Mouse (Mus musculus): ENCODE results near the gene Nav1. TPM values are rescaled to one million over a fixed set of nuclear protein-coding genes. Genes with fewer than 3 reads are reported as not detected.

Nav1 gene
- polyA plus RNA-seq, 2 experiments from 2014 or later = 0.22 to 0.61 TPM

DNA sequence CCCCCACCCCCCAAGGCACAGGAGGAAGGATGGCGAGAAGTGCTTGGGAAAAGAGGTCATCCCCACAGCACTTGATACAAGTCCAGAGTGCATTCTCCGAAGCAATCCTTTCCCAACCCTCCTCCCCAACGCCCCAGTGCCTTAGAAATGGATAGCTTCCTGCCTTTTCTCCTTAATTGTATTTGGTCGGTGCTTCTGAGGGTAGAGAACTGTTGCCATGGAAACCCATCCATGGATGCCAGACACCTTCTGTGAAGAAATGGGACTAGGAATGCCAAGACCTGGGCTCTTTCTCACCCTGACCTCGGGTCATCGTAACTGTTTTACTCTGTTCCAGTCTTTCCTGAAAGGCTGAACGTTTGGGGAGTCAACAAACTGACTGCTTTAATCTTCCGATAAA is 26.1 kb downstream of the Nav1 start:
- ATAC-seq = no peak

DNA sequence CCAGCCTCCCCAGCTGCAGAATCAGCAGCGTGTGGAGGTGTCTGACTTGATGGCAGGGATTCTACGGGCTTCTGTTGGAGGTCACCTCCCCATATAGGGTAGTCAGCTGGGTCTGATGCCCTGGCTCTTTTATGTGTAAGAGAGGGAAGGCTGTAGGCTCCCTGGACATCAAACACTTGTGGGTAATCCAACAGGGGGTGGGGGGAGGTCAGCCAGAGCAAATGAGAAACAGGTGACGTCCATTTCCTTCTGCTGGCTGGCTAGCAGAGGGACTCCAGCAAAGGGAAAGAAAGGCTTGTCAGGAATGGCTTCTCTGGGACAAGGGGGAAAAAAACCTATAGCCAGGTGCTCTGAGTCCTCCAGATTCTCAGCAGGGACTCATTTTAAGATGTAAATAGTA is 28.0 kb downstream of the Nav1 start:
- no peak for ATAC-seq

GRCm38 (mm10) chr1:135577793-135578192 is 29.3 kb downstream of the Nav1 start:
- ATAC-seq = no peak

DNA sequence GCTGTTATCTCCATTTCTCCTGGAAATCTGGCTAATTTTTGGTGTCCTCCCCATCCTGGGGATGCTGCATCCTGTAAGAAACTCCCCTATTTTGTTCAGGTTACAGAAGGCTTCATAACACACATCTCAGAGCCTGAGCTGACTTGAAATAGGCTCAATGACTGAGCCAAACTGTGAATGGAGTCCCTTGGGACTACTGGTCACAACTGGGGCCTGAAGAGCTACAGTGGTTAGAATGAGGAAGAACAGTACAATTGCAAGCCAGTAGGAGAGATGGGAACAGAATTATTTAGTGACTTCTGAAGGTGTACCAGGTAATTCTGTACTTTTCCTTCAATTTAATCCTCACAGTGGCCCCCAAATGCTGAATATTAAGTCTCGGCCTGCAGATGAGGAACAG is 31.7 kb downstream of the Nav1 start:
- ATAC-seq = no peak

- no peak for ATAC-seq
Measured at GRCm38 (mm10) chr1:135574451-135575208, 32.5 kb downstream of the Nav1 start.

GRCm38 (mm10) chr1:135572139-135572892 is 34.8 kb downstream of the Nav1 start:
- ATAC-seq = no peak

- no peak for ATAC-seq
Measured at GRCm38 (mm10) chr1:135568087-135568486, 39.0 kb downstream of the Nav1 start.

DNA sequence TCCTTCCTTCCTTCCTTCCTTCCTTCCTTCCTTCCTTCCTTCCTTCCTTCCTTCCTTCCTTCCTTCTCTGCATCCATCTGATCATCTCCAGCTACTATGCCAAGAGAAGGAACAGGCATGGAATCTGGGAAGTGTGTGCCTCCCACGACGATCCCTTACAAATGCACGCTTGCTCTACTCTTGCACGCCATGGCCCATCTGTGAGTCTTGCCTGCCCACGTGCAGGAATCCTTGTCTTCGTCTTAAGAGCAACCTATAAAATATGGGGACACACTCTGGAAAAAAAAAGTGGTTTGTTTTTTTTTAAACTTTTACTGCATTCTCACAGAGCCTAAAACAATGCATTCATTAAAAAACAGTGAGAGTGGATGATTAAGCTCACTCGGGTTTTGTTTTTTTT is 40.5 kb downstream of the Nav1 start:
- ATAC-seq = no peak

DNA sequence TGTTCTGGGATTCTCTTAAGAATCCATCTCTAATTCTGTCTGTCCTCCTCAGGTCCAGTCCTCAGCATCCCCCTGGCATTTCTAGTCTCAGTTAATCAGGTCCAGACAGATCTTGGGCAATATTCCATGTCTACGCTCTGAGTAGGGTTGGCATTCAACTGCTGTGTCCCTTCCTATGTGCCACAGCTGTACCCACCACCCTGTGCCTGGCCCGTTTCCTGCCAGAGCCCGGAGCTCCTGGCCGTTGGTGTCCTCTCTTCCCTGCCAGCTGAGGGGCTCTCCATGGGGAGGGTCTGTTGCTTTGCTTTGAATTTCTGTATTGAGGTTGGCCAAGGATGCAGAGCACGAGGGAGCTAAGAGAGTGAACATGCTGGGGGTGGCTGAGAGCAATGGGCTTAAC is 41.3 kb downstream of the Nav1 start:
- no peak for ATAC-seq

GRCm38 (mm10) chr1:135564660-135565519 is 42.2 kb downstream of the Nav1 start:
- no peak for ATAC-seq

GRCm38 (mm10) chr1:135563781-135564414 is 43.2 kb downstream of the Nav1 start:
- ATAC-seq = no peak

GRCm38 (mm10) chr1:135562982-135563650 is 44.0 kb downstream of the Nav1 start:
- no peak for ATAC-seq

- ATAC-seq = no peak
Measured at GRCm38 (mm10) chr1:135562115-135562514, 45.0 kb downstream of the Nav1 start.

- no peak for ATAC-seq
Measured at GRCm38 (mm10) chr1:135561282-135561681, 45.8 kb downstream of the Nav1 start.

DNA sequence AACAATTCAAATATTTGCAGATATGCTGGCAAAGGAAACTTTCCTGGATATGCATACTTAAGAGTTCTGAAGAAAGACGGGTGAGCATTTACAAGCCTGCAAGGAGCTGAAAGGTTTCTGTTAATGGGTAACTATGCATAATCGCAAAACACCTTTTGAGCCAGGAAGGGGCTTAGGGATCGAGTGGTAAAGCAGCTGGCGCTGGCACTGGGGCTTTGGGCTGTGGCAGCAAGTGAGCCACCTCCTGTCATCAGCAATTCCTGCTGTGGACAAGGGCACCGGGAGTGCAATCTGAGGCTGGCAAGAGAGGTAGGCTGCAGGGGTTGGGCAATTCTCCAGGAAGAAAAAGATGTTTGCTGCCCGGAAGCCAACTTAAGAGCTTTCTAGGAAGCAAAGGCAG is 49.1 kb downstream of the Nav1 start:
- ATAC-seq = no peak

- no peak for ATAC-seq
Measured at GRCm38 (mm10) chr1:135555885-135556284, 51.2 kb downstream of the Nav1 start.

- ATAC-seq = no peak
Measured at GRCm38 (mm10) chr1:135554632-135555260, 52.3 kb downstream of the Nav1 start.

- no peak for ATAC-seq
Measured at GRCm38 (mm10) chr1:135553615-135554014, 53.5 kb downstream of the Nav1 start.

DNA sequence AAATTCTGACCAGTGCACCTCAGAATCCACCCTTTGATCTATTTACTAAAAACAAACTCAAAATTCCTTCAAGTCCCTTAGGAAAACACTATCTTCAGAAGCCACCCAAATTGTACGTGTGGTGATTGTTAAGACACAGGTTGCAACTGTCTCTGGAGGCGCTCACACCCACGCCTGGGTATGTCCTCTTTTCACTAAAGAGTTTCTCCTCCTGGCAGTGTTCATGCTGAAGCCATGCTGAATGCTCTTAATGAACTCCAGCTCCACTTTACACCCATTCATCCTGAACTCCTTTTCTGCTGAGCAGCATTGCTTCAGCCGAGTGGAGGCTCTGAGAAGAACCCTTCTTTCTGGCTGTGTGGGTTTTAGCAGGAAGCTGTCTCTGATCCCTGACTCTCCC is 53.9 kb downstream of the Nav1 start:
- ATAC-seq = no peak

DNA sequence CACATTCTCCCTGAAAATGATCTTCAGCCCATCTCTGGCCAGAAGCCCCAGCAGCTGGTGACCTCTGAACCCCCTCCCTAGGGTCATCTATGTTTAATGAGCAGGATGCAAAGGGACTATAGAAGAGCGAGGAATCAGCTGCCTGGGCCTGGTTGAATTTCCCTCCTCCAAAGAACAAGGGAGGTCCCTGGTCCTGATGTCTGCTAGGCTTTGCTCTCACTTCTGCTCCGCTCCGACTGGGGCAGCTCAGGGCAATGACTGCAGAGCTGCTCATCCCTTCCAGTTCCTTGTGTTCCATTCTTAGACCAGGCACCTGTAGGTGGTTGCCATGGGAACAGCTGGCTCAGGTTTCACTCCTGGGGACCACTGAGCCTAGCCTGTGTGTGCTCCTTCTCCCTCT is 56.2 kb downstream of the Nav1 start:
- ATAC-seq = no peak

- ATAC-seq = no peak
Measured at GRCm38 (mm10) chr1:135548750-135549149, 58.3 kb downstream of the Nav1 start.

- no peak for ATAC-seq
Measured at GRCm38 (mm10) chr1:135546099-135546498, 61.0 kb downstream of the Nav1 start.

All from activated CD4-positive, CD25-positive, alpha-beta regulatory T cell, adult 4 months (primary cell).